Mouse (Mus musculus) heart, postnatal 0 days (tissue): ENCODE results near the gene Cd300a. TPM values are rescaled to one million over a fixed set of nuclear protein-coding genes. Genes with fewer than 3 reads are reported as not detected.

Source experiments
- ATAC-seq: fragments of 200-750 bp; cut with Nextera tagmentation; 2 replicates; pipeline ENCODE4 v1.8.0; 2017; ENCODE audit warnings: low read depth, moderate number of reproducible peaks, moderate library complexity; ENCODE audit not compliant: insufficient read depth
- DNase-seq: peaks from one replicate; pipeline ENCODE4 v3.0.0-alpha.2; 2016; ENCODE audit warnings: low spot score
- H3K27ac ChIP-seq: fragments of 300-500 bp; sonication (generic); 2 replicates; pipeline ENCODE4 v1.5.1; 2014; ENCODE audit warnings: low read depth, mild to moderate bottlenecking
- H3K27me3 ChIP-seq: fragments of 300-500 bp; sonication (generic); 2 replicates; pipeline ENCODE4 v1.6.1; 2014; ENCODE audit warnings: low read length, mixed read lengths; ENCODE audit not compliant: control insufficient read depth, insufficient read depth
- H3K36me3 ChIP-seq: fragments of 300-500 bp; sonication (generic); replicated peaks from 2 replicates; pipeline ENCODE4 v1.6.1; 2014; ENCODE audit warnings: low read length, mixed read lengths; ENCODE audit not compliant: control insufficient read depth, insufficient read depth
- H3K4me1 ChIP-seq: fragments of 300-500 bp; sonication (generic); 2 replicates; pipeline ENCODE4 v1.6.1; 2014; ENCODE audit warnings: antibody characterized with exemption; ENCODE audit not compliant: control insufficient read depth, insufficient read depth
- H3K4me2 ChIP-seq: fragments of 300-500 bp; sonication (generic); 2 replicates; pipeline ENCODE4 v1.6.1; 2014; ENCODE audit warnings: low read depth, mild to moderate bottlenecking, low read length, moderate library complexity
- H3K4me3 ChIP-seq: fragments of 300-500 bp; sonication (generic); 2 replicates; pipeline ENCODE4 v1.5.1; 2014; ENCODE audit warnings: low read depth, low read length
- H3K9ac ChIP-seq: fragments of 300-500 bp; sonication (generic); replicated peaks from 2 replicates; pipeline ENCODE4 v1.6.1; 2014; ENCODE audit warnings: low read depth, low read length, mixed read lengths
- H3K9me3 ChIP-seq: fragments of 300-500 bp; sonication (generic); replicated peaks from 2 replicates; pipeline ENCODE4 v1.6.1; 2016; ENCODE audit warnings: low read length; ENCODE audit not compliant: control insufficient read depth
- CTCF ChIP-seq: IDR thresholded peaks from 2 replicates; pipeline ENCODE4 v1.5.1; 2016; ENCODE audit warnings: antibody characterized with exemption, control low read depth, low read depth
- EP300 ChIP-seq: IDR thresholded peaks from 2 replicates; pipeline ENCODE4 v1.6.1; 2016; ENCODE audit warnings: antibody characterized with exemption, low read depth
- WGBS: fragments of 180-500 bp; shearing (Covaris S2); extraction: QIAGEN DNeasy Blood & Tissue Kit; methylation state at CpG from one replicate; pipeline ENCODE4 v1.1.7; 2014; 5-methylcytosine and 5-hydroxymethylcytosine counted together
- polyA plus RNA-seq: library from polyadenylated mRNA; unstranded; fragments of >200 nt; fragmentation: Nextera tagmentation; extraction: Ambion mirVana; gene quantifications from 2 replicates; pipeline ENCODE4 v1.2.1, GENCODE M21; 2015
- total RNA-seq: library from RNA; depleted of rRNA; stranded (reverse); fragments of >200 nt; gene quantifications from 2 replicates; pipeline ENCODE4 v1.2.3, GENCODE M21; 2014; ENCODE audit warnings: low replicate concordance

Cd300a gene
- total and polyA plus RNA-seq, 2 experiments from 2014 or later = 0.92 TPM; not detected in 1

GRCm38 (mm10) chr11:114852311-114853173 lies 37.3 kb upstream of the Cd300a start:
- Histone ChIP-seq H3K27me3 (peaks cover 16% of the 10 kb centered on the region), H3K36me3 (no peaks in the 10 kb centered on the region), H3K4me2 (peak overlapping the region; percentile 94), H3K9me3 (no peaks in the 10 kb centered on the region), H3K4me3 (peak overlapping the region; percentile 67), H3K9ac (peak overlapping the region; percentile 61), H3K27ac (peak overlapping the region; percentile 61), H3K4me1 (0 out of 2 replicates have a peak, but pooled peaks cover 3% of the 10 kb centered on the region)
- peak; percentile 3; the same call in 1 of the 2 replicates for ATAC-seq
- 2% methylated on average over 40 of the region's 40 CpGs for WGBS
- TF ChIP-seq CTCF (no peak), EP300 (no peak)
- DNase-seq = no peak

GRCm38 (mm10) chr11:114853174-114853838 lies 36.5 kb upstream of the Cd300a start:
- ATAC-seq (0 out of 2 replicates have a peak, but pooled peaks have one; percentile 2), DNase-seq (no peak)
- TF ChIP-seq CTCF (no peak), EP300 (no peak)
- peak overlapping the region; percentile 67 for H3K4me3 ChIP-seq
- WGBS = 41% methylated on average over 7 of the region's 7 CpGs
- H3K9me3 ChIP-seq = no peaks in the 10 kb centered on the region
- H3K27ac ChIP-seq = no peak overlapping the region
- 0 out of 2 replicates have a peak, but pooled peaks cover 3% of the 10 kb centered on the region for H3K4me1 ChIP-seq
- H3K9ac ChIP-seq = no peak overlapping the region
- H3K4me2 ChIP-seq = peak overlapping the region; percentile 94
- peaks cover 16% of the 10 kb centered on the region for H3K27me3 ChIP-seq
- no peaks in the 10 kb centered on the region for H3K36me3 ChIP-seq

- H3K4me3 ChIP-seq = no peak overlapping the region
- H3K4me2 ChIP-seq = no peak overlapping the region
- WGBS = 83% methylated on average over 6 of the region's 6 CpGs
- no peak for DNase-seq
- H3K36me3 ChIP-seq = no peaks in the 10 kb centered on the region
- H3K9ac ChIP-seq = no peak overlapping the region
- H3K9me3 ChIP-seq = no peaks in the 10 kb centered on the region
- H3K27me3 ChIP-seq = peaks cover 12% of the 10 kb centered on the region; the same call in 1 of the 2 replicates
- H3K27ac ChIP-seq = no peak overlapping the region
- TF ChIP-seq CTCF (no peak), EP300 (no peak)
- H3K4me1 ChIP-seq = 0 out of 2 replicates have a peak, but pooled peaks cover 3% of the 10 kb centered on the region
- ATAC-seq = no peak
Observed at GRCm38 (mm10) chr11:114854581-114854980, 35.3 kb upstream of the Cd300a start.

GRCm38 (mm10) chr11:114856125-114856524 lies 33.7 kb upstream of the Cd300a start:
- no peak for TF ChIP-seq EP300
- TF ChIP-seq CTCF = no peak
- Histone ChIP-seq H3K4me3 (no peak overlapping the region), H3K9me3 (no peaks in the 10 kb centered on the region), H3K27ac (no peak overlapping the region), H3K27me3 (peaks cover 8% of the 10 kb centered on the region; the same call in 1 of the 2 replicates), H3K4me1 (0 out of 2 replicates have a peak, but pooled peaks cover 3% of the 10 kb centered on the region), H3K36me3 (no peaks in the 10 kb centered on the region), H3K4me2 (no peak overlapping the region), H3K9ac (no peak overlapping the region)
- WGBS = 95% methylated on average over 5 of the region's 5 CpGs
- DNase-seq (no peak), ATAC-seq (no peak)

GRCm38 (mm10) chr11:114858641-114859040 lies 31.2 kb upstream of the Cd300a start:
- ATAC-seq (no peak), DNase-seq (no peak)
- Histone ChIP-seq H3K4me2 (no peak overlapping the region), H3K36me3 (no peaks in the 10 kb centered on the region), H3K9ac (no peak overlapping the region), H3K4me1 (no peaks in the 10 kb centered on the region), H3K4me3 (no peak overlapping the region), H3K9me3 (no peaks in the 10 kb centered on the region), H3K27ac (no peak overlapping the region), H3K27me3 (0 out of 2 replicates have a peak, but pooled peaks cover under 1% of the 10 kb centered on the region)
- TF ChIP-seq CTCF (peak; percentile 47), EP300 (no peak)
- 91% methylated on average over 2 of the region's 2 CpGs for whole genome bisulfite sequencing
